Mouse (Mus musculus) heart, adult 11 months (tissue): Measurements from ENCODE around the gene Evi5l.

Experiments used
- DNase-seq: peaks from one replicate; pipeline ENCODE4 v3.0.0; 2022

Gene Evi5l

DNA sequence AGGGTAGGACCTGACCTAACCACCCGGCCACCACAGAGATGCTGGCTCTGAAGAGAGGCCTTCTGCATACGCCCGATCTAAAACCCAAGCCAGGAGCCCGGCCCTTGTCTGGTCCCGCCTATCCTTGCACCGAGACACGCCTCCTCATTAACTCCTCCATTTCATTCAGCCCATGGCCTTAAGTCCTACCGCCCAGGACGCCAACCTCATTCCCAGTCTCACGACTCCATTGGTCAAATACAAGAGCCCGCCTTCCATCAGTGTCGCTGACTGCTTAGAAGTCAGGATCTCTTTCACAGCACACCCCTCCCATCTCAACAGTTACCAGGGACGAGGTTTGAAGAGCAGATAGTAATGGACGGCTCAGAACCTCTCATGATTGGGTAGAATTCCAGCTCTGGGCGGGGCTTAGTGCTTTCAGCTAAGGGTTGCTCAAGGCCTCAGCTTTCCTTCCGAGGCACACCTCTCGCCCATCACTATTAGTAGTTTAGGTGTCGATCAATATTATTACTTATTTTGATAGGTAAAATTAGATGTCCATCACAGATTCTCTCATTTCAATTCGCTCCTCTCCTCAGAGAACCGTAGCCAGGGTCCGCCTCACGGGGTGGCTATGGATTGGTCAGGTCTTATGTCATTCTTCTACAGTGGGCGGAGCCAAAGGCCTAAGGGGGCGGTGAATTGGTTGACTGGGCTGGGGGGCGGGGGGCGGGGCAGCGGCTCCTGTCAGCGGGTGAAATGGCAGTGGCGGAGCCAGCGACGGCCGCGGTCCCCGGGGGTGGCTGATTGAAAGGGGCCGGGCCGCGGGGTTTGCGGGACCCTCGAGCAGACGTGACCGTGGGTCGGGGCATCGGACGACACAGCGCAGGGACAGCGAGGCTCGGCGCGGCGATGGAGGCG, at the start of gene Evi5l:
Evi5l (plus strand) TSS at position 716 of the 900 bp plus-strand sequence.
- DNase-seq: peak; percentile 100

GRCm38 (mm10) chr8:4133798-4134197, 32.6 kb upstream of the Evi5l start, which contains the start of gene Cd209g:
Cd209g (plus strand) TSS chr8:4134098.
- DNase-seq: no peak

GRCm38 (mm10) chr8:4139660-4140646, 26.4 kb upstream of the Evi5l start:
- DNase-seq: peak; percentile 91

- DNase-seq: peak; percentile 40
Measured at GRCm38 (mm10) chr8:4141721-4142120, 24.6 kb upstream of the Evi5l start.

GRCm38 (mm10) chr8:4147272-4147671, 19.1 kb upstream of the Evi5l start:
- peak; percentile 44 for DNase-seq

- no peak for DNase-seq
Measured at GRCm38 (mm10) chr8:4154878-4155277, 11.5 kb upstream of the Evi5l start.

DNA sequence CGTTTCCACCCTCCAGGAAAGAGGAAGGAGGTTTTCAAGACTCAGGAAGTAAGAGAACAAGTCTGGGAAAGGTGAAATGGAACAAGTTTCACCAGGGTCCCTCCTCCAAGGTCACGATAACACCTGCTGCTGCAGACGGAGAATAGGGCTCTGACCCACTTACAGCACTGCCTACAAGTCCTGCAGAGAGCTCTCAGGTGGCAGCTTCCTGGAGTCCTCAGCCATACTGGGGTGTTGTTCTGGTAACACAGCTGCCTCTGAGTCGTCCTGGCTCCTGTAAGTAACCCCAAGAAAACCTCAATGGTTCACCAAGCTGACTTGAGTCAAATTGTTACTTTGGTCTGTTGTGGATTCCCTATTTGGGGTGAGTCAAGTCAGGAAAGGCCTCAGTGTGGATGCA, 3.6 kb upstream of the Evi5l start:
- DNase-seq: no peak

DNA sequence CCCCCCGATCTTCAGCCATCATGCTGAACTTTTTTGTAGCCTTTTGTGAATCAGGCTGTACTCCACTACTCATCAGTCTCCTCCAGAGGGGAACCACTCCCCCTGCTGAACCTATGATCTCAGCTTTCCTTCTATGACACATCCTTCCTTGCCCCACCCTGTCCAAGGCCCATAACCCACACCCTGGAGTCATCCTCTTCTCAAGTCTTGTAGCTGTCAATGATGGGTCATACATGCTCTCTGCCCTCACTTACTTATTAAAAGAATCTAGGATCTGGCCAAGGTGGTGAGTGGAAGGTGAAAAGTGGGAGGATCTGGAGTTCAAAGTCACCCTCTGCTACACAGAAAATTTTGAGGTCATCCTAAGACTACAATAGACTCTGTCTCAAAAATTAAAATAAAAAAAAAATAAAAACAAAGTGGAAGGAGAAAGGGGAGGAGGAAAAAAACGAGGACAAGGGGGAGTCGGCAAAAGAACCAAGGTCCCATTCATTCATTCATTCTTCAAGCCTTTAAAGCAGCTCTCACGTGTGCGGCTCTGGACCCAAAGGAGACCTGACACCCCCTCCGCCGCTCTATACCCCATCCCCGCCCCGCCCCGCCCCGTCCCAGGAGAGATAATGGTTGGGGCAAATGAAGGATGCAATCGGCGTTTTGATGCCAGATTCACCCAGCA, 1.1 kb upstream of the Evi5l start:
- DNase-seq: peak; percentile 90

- DNase-seq: no peak
Measured at GRCm38 (mm10) chr8:4166881-4167525, 636 bp downstream of the Evi5l start.

DNA sequence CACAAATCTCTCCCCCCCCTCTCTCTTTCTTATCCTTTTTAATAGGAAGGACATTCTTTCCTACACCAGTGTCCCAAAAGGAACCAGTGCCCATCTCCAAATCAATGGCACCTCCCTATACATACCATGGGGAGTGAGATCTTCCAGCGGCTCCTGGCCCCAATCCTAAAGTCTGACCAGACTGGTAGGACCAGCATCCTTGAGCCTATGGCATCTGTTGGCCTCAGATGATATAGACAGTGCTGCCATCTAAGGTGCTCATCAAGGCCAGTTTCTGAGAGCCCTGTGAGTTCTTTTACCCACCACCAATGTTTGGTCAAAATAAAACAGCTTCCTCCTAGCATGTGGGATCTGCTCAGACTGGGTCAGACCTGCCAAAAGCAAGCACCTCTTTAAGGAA, 1.6 kb downstream of the Evi5l start:
- peak; percentile 67 for DNase-seq

GRCm38 (mm10) chr8:4172486-4172885, 6.1 kb downstream of the Evi5l start:
- DNase-seq: peak; percentile 48

DNA sequence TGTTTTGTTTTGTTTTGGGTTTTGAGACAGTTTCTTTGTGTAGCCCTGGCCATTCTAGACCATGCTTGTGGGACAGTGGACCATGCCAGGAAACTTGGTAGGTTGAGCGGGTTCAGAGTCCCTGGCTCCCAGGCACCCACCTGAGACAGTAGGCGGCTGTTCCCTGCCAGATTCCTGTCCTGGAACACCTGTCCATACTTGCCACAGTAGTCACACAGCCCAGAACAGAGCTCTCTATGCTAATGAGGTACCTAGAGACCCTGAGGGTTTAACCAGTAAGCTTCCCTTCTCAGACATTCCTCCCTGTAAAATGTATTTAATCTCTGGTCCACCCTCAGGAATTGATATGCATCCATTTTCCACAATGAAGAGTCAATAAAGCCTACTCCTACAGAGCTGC, 7.7 kb downstream of the Evi5l start:
- peak; percentile 64 for DNase-seq

GRCm38 (mm10) chr8:4183409-4183808, 17.0 kb downstream of the Evi5l start:
- peak; percentile 90 for DNase-seq

DNA sequence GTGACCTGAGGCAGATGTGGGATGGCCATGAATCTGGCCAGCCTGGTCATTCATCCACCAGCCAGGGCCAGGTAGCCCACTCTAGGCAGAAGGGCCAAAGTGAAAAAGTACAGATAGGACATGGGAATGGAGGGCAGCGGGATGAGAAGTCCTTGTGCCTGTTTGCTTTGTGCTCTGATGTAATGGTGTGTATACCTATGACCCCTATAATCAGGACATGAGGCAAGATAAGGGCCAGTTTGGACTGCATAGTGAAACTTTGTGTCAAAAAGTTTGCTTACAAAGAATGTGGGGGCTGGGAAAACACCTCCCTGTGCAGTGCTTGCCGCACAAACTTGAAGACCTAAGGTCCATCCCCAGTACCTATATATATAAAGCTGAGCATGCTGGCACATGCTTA, 19.8 kb downstream of the Evi5l start:
- no peak for DNase-seq

DNA sequence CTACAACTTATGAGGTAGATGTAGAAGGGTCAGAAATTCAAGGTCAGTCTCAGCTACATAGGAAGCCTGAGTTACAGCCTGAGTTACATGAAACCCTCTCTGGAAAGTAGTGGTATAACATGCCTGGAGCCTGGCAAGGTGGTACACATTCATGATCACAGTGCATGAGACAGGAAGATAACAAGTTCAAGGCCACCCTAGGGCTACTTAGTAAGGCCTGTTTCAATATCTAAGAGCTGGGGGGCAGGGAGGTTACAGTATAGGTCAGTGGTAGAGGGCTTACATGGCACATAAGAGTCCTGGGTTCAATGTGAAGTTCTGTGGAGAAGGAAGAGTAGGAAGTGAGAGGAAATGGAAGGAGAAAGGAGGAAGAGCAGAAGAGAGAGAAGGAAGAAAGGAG, 22.2 kb downstream of the Evi5l start:
- DNase-seq: no peak

DNA sequence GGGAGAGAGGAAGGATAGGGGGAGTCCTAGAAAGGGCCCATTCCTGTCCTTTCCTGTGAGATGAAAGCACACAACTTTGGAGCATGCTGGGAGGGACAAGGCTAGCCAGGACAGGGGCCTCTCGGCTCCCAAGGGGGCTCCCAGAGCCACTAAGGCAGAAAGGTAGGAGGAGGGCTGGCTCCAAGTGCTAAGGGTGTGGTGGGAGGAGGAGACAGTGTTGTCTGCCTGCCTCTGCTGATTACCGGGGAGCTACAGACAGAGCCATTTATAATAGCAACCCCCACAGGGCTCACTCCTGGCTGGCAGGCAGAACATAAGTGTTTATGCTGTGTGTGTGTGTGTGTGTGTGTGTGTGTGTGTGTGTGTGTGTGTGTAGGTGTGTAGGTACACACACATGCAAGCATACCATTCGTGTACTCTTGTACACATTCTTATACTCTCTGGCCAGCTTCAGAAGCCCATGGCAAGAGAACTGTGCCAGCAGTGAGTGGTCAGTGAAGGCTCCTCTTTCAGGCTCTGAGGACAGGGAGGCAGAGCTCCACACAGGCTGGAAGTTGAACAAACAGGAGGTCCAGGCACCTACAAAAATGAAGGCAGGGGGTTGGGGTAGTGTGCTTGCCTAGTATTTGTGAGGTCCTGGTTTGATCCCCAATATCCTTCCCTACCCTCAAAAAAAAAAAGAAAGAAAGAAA, 22.8 kb downstream of the Evi5l start:
- no peak for DNase-seq

DNA sequence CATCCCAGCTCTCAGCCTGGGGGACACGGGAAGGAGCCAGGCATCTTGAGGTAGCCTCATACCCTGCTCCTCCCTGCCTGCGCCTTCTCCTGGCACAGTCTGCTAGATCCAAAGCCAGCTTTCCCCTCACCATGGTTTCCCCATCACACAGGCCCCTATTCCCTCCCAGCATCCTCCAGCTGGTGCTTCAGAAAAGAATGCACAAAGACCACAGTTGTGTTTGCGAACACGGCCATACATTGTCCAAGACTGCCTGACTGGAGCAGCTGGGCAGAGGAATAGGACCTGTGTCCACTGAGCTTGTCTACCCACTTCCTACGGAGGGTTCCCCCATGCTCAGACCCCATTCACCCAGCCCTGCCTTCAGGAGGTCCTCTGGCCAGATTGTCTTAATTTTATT, 25.9 kb downstream of the Evi5l start:
- no peak for DNase-seq

DNA sequence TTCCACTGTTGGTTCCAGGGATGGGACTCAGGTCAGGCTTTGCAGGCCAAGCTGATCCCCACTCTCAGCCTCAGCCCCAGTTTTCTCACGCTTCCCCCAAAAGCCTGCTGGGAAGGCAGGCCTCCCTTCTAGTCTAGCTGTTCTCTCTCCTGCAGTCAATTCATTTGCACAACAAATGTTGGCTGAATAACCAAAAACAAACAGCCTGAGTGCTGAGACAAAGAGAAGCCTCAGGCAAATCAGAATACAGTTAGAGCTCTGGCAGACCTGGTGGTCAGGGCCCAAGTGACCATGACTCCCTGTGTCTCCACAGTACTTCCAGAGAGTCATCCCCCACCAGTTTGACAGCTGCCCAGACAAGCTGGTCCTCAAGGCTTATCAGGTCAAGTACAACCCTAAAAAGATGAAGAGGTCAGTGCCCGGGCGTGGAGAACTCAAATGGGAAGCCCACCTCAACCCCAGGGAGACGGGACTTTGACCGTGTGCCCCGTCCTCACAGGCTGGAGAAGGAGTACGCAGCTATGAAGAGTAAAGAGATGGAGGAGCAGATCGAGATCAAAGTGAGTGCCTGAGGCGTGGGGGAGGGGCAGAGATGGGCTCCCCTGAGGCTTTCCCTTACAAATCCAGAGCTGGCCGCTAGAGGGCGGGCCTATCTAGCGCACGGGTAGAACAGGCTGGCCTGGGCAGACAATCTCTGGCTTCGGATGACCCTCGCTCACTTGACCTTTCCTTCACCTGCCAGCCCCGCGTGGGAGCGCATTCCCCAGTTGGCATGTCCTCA, 26.6 kb downstream of the Evi5l start:
- peak; percentile 98 for DNase-seq

GRCm38 (mm10) chr8:4193588-4193894, 27.2 kb downstream of the Evi5l start:
- DNase-seq: no peak

GRCm38 (mm10) chr8:4201321-4201720, 35.0 kb downstream of the Evi5l start:
- no peak for DNase-seq
